Mouse (Mus musculus) embryonic fibroblast, embryonic 13.5 days (primary cell): Measurements from ENCODE around the gene Tmem266.

Source experiments
- CTCF ChIP-seq: IDR thresholded peaks from 2 replicates; pipeline ENCODE4 v1.5.1; 2011; ENCODE audit warnings: mild to moderate bottlenecking, control low read depth, low read length, moderate library complexity, borderline replicate concordance; ENCODE audit not compliant: insufficient read depth
- POLR2A ChIP-seq: IDR thresholded peaks from 2 replicates; pipeline ENCODE4 v1.6.1; 2011; ENCODE audit warnings: low read depth, mild to moderate bottlenecking, control low read depth, low read length, moderate library complexity

GRCm38 (mm10) chr9:55363707-55364106 is 37.0 kb downstream of the Tmem266 start:
- TF ChIP-seq CTCF (no peak), POLR2A (no peak)
